Mouse (Mus musculus): ENCODE data around the gene Itga1. TPM values are rescaled to one million over a fixed set of nuclear protein-coding genes. Genes with fewer than 3 reads are reported as not detected.

Gene Itga1
- polyA plus RNA-seq, 1 experiment from 2014 or later, result 21.0 TPM

DNA sequence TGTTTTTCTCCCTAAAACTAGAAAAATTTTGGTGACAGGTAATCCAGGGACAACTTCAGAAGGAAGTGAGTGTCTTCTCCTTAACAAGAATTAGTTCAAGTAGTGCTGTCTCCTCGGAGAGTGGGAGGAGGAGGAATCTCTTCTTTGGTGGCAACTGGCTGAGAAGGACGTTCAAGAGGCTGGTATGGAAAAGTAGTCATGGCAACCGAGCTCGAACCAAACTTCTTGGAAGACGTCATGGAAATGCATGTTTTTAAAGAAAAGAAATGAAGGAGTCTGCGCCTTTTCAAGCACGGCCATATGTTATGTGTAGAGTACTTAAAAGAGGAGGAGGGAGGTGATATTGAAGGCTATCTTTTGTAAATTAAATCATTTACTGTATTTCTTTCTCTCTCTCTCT lies 49.2 kb downstream of the Itga1 start:
- WGBS, result 64% methylated on average over 7 of the region's 7 CpGs
- H3K9ac ChIP-seq (ENCODE audit: low read depth, low read length), result no peak overlapping the region
- no peaks in the 10 kb centered on the region for H3K9me3 ChIP-seq (ENCODE audit: control insufficient read depth, low read length)
- ATAC-seq (ENCODE audit: low FRiP score, low TSS enrichment), result no peak
- no peak overlapping the region for H3K27ac ChIP-seq (ENCODE audit: low read depth, low read length)
- H3K4me1 ChIP-seq (ENCODE audit: control insufficient read depth, insufficient read depth, low read length), result peaks cover 7% of the 10 kb centered on the region; the same call in 1 of the 2 replicates
- no peaks in the 10 kb centered on the region for H3K36me3 ChIP-seq (ENCODE audit: control insufficient read depth, insufficient read depth, low read length)
- no peaks in the 10 kb centered on the region for H3K27me3 ChIP-seq (ENCODE audit: control insufficient read depth, insufficient read depth, low read length)
- no peak overlapping the region for H3K4me2 ChIP-seq (replicated peaks; ENCODE audit: low read depth, low read length)
- no peak overlapping the region for H3K4me3 ChIP-seq (ENCODE audit: low read length)

GRCm38 (mm10) chr13:115050660-115051559 lies 50.9 kb downstream of the Itga1 start:
- no peak overlapping the region for H3K4me3 ChIP-seq (ENCODE audit: low read length)
- no peaks in the 10 kb centered on the region for H3K9me3 ChIP-seq (ENCODE audit: control insufficient read depth, low read length)
- no peak for ATAC-seq (ENCODE audit: low FRiP score, low TSS enrichment)
- H3K36me3 ChIP-seq (ENCODE audit: control insufficient read depth, insufficient read depth, low read length), result no peaks in the 10 kb centered on the region
- H3K9ac ChIP-seq (ENCODE audit: low read depth, low read length), result no peak overlapping the region
- no peak overlapping the region for H3K4me2 ChIP-seq (replicated peaks; ENCODE audit: low read depth, low read length)
- peaks cover 7% of the 10 kb centered on the region; the same call in 1 of the 2 replicates for H3K4me1 ChIP-seq (ENCODE audit: control insufficient read depth, insufficient read depth, low read length)
- H3K27me3 ChIP-seq (ENCODE audit: control insufficient read depth, insufficient read depth, low read length), result no peaks in the 10 kb centered on the region
- 67% methylated on average over 13 of the region's 13 CpGs for WGBS
- H3K27ac ChIP-seq (ENCODE audit: low read depth, low read length), result no peak overlapping the region

DNA sequence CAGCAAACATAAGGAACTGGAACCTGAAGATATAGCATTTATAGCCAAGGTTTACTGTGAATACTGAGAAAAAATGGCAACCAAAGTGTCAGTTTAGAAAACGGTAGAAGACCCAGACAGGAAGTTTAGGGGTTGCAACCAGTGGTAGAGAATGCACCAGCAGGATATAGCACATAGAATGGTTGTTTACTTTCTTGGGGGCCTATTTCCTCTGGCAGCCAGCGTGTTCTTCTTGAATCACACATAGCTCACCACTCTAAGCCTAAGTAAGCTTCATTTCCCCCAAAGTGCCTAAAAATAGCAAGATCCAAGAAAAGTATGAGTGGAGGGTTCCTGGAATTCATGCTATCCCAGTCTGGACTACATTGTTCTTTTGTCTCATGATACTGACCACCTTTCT lies 59.1 kb downstream of the Itga1 start:
- Histone ChIP-seq H3K9me3 (ENCODE audit: control insufficient read depth, low read length) (no peaks in the 10 kb centered on the region), H3K4me3 (ENCODE audit: low read length) (no peak overlapping the region), H3K36me3 (ENCODE audit: control insufficient read depth, insufficient read depth, low read length) (no peaks in the 10 kb centered on the region), H3K27ac (ENCODE audit: low read depth, low read length) (no peak overlapping the region), H3K9ac (ENCODE audit: low read depth, low read length) (no peak overlapping the region), H3K4me2 (replicated peaks; ENCODE audit: low read depth, low read length) (no peak overlapping the region), H3K4me1 (ENCODE audit: control insufficient read depth, insufficient read depth, low read length) (no peaks in the 10 kb centered on the region), H3K27me3 (ENCODE audit: control insufficient read depth, insufficient read depth, low read length) (no peaks in the 10 kb centered on the region)
- WGBS, result 53% methylated on average over 2 of the region's 2 CpGs
- no peak for ATAC-seq (ENCODE audit: low FRiP score, low TSS enrichment)

- Histone ChIP-seq H3K9me3 (ENCODE audit: control insufficient read depth, low read length) (no peaks in the 10 kb centered on the region), H3K4me2 (replicated peaks; ENCODE audit: low read depth, low read length) (no peak overlapping the region), H3K27ac (ENCODE audit: low read depth, low read length) (no peak overlapping the region)
These were observed 64.5 kb downstream of the Itga1 start for GRCm38 (mm10) chr13:115037304-115037703.

DNA sequence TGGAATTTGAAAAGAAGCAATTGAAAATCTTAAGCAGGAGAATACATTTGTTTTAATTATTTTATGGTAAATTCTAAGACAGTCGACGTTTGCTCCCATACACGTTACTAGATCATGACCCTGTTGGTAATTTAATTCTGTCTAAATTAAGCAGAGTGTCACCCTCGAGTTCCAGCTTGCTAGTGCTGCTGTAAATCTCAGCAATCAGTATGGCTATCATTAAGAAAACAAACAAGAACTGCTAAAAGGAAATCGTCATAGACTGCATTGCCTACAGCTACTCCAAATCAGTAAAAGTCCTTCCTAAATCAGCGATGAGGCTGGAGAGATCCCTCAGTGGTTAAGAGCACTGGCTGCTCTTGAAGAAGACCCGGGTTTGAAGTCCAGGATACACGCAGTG lies 66.4 kb downstream of the Itga1 start:
- Histone ChIP-seq H3K9ac (ENCODE audit: low read depth, low read length) (no peak overlapping the region), H3K9me3 (ENCODE audit: control insufficient read depth, low read length) (no peaks in the 10 kb centered on the region), H3K27ac (ENCODE audit: low read depth, low read length) (no peak overlapping the region), H3K4me3 (ENCODE audit: low read length) (no peak overlapping the region), H3K4me2 (replicated peaks; ENCODE audit: low read depth, low read length) (no peak overlapping the region), H3K4me1 (ENCODE audit: control insufficient read depth, insufficient read depth, low read length) (no peaks in the 10 kb centered on the region), H3K27me3 (ENCODE audit: control insufficient read depth, insufficient read depth, low read length) (no peaks in the 10 kb centered on the region), H3K36me3 (ENCODE audit: control insufficient read depth, insufficient read depth, low read length) (no peaks in the 10 kb centered on the region)
- WGBS, result 32% methylated on average over 8 of the region's 8 CpGs
- ATAC-seq (ENCODE audit: low FRiP score, low TSS enrichment), result no peak

More at GRCm38 (mm10) chr13:115037304-115037703, 64.5 kb downstream of the Itga1 start:
- ATAC-seq (ENCODE audit: low FRiP score, low TSS enrichment), result no peak
- Histone ChIP-seq H3K4me3 (ENCODE audit: low read length) (no peak overlapping the region), H3K9ac (ENCODE audit: low read depth, low read length) (no peak overlapping the region), H3K4me1 (ENCODE audit: control insufficient read depth, insufficient read depth, low read length) (no peaks in the 10 kb centered on the region), H3K27me3 (ENCODE audit: control insufficient read depth, insufficient read depth, low read length) (no peaks in the 10 kb centered on the region), H3K36me3 (ENCODE audit: control insufficient read depth, insufficient read depth, low read length) (no peaks in the 10 kb centered on the region)
- 81% methylated on average over 4 of the region's 4 CpGs for WGBS

GRCm38 (mm10) chr13:115033135-115033534 lies 68.6 kb downstream of the Itga1 start:
- Histone ChIP-seq H3K4me1 (ENCODE audit: control insufficient read depth, insufficient read depth, low read length) (no peaks in the 10 kb centered on the region), H3K4me2 (replicated peaks; ENCODE audit: low read depth, low read length) (no peak overlapping the region), H3K27ac (ENCODE audit: low read depth, low read length) (no peak overlapping the region), H3K27me3 (ENCODE audit: control insufficient read depth, insufficient read depth, low read length) (no peaks in the 10 kb centered on the region), H3K9me3 (ENCODE audit: control insufficient read depth, low read length) (no peaks in the 10 kb centered on the region), H3K36me3 (ENCODE audit: control insufficient read depth, insufficient read depth, low read length) (no peaks in the 10 kb centered on the region), H3K4me3 (ENCODE audit: low read length) (no peak overlapping the region), H3K9ac (ENCODE audit: low read depth, low read length) (no peak overlapping the region)
- ATAC-seq (ENCODE audit: low FRiP score, low TSS enrichment), result peak; percentile 63; the same call in 1 of the 2 replicates
- 72% methylated on average over 2 of the region's 2 CpGs for WGBS

DNA sequence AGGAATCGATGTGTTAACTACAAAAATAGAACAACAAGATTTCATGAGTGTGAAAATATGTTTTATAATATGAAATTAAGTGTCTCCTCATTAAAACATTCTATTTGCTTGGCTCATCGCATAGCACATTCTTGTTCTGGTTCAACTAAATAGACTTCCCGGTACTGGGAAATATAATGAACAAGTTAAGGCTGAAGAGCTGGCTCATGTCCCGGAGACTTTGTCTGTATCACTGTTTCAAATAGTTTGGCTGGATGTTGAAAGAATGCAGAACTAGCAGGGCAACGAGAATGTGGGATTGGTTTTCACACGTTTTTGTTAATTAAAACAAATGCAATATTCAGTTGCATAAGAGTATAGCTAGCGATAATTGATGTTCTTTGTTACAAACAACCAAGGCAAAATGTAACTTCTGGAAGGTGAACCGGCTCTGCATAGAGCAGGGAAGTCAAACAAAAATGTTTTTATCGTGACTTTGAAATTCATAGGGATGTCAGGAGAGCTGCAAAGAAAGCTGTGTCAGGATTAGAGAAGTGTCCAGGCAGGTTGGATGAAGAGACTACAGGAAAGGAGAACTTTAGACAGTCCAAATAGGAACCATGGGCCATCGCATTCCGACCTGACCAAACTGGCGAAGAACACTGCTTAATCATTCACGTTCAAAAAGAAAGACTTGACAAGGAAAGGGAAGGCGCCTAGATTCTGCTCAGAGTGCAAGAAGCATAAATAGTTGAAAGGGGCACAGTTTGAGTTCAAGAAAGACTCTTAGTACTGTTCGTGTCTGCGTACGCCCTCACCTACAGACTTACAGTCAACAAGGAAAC lies 70.4 kb downstream of the Itga1 start:
- Histone ChIP-seq H3K27me3 (ENCODE audit: control insufficient read depth, insufficient read depth, low read length) (no peaks in the 10 kb centered on the region), H3K36me3 (ENCODE audit: control insufficient read depth, insufficient read depth, low read length) (no peaks in the 10 kb centered on the region), H3K4me2 (replicated peaks; ENCODE audit: low read depth, low read length) (no peak overlapping the region), H3K4me3 (ENCODE audit: low read length) (no peak overlapping the region), H3K9ac (ENCODE audit: low read depth, low read length) (no peak overlapping the region), H3K27ac (ENCODE audit: low read depth, low read length) (no peak overlapping the region), H3K4me1 (ENCODE audit: control insufficient read depth, insufficient read depth, low read length) (no peaks in the 10 kb centered on the region), H3K9me3 (ENCODE audit: control insufficient read depth, low read length) (no peaks in the 10 kb centered on the region)
- 81% methylated on average over 17 of the region's 17 CpGs for WGBS
- ATAC-seq (ENCODE audit: low FRiP score, low TSS enrichment), result no peak

DNA sequence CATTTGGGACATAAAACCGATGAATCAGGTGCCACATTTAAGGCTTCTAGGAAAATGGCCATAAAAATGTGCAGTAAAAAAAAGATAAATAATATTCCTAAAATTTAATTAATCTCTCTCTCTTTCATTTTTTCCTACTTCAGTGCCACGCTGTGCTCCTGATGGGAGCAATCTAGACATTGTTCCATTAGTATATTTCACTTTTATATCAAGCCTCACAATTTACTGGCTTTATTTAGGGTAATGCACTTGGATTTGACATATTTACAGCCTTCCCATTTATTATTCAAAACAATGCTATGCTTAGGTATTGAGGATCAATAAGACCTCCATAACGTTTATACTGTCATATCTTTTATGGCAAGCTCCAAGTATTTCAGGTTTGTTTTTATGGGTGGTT lies 76.4 kb downstream of the Itga1 start:
- H3K9me3 ChIP-seq (ENCODE audit: control insufficient read depth, low read length), result no peaks in the 10 kb centered on the region
- no peak for ATAC-seq (ENCODE audit: low FRiP score, low TSS enrichment)
- H3K4me2 ChIP-seq (replicated peaks; ENCODE audit: low read depth, low read length), result no peak overlapping the region
- H3K27ac ChIP-seq (ENCODE audit: low read depth, low read length), result no peak overlapping the region
- H3K4me3 ChIP-seq (ENCODE audit: low read length), result no peak overlapping the region
- H3K27me3 ChIP-seq (ENCODE audit: control insufficient read depth, insufficient read depth, low read length), result no peaks in the 10 kb centered on the region
- no peak overlapping the region for H3K9ac ChIP-seq (ENCODE audit: low read depth, low read length)
- H3K36me3 ChIP-seq (ENCODE audit: control insufficient read depth, insufficient read depth, low read length), result no peaks in the 10 kb centered on the region
- no peaks in the 10 kb centered on the region for H3K4me1 ChIP-seq (ENCODE audit: control insufficient read depth, insufficient read depth, low read length)
- 70% methylated on average over 3 of the region's 3 CpGs for WGBS
